ENCODE assay signal across 8 mouse cellular contexts in the genomic region with DNA sequence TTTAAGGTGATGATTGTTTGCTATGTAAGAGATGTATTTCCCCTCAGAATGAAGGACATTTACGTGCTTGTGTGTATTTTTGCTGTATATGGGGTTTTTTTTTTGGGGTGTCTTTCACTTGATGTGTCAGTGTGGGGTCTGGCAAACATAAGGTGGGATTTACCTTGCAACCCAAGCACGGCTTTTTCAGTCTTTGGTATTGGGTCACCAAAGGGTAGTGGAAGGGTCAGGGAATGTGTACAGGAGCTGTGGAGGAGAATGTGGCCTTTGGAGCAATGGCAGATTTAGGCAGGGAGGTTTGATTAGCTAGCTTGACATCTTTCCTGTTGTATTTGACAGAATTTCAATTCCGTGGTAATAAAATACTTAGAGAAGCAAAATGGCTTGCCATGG. TPM values are rescaled to one million over a fixed set of nuclear protein-coding genes. Genes with fewer than 3 reads are reported as not detected.
DNase-seq lines count a peak whose midpoint lies in the region; ATAC-seq lines count a peak whose summit lies in the region.

No protein-coding gene starts in this region.

- H3K27ac ChIP-seq in heart, embryonic 13.5 days (replicated peaks): peak overlapping the region; percentile 70
- H3K27ac ChIP-seq in embryonic facial prominence, embryonic 11.5 days (replicated peaks; ENCODE audit: low read depth, low read length): no peak overlapping the region
- H3K27ac ChIP-seq in hindbrain, embryonic 13.5 days: peak overlapping the region; percentile 91
- H3K27ac ChIP-seq in midbrain, embryonic 11.5 days (ENCODE audit: low read depth, low read length): peak overlapping the region; percentile 89

- peak overlapping the region; percentile 58 for H3K4me3 ChIP-seq in heart, embryonic 13.5 days
- H3K4me3 ChIP-seq in embryonic facial prominence, embryonic 11.5 days (ENCODE audit: low read depth, low read length): peak overlapping the region; percentile 21; the same call in 1 of the 2 replicates
- H3K4me3 ChIP-seq in hindbrain, embryonic 13.5 days: peak overlapping the region; percentile 50
- H3K4me3 ChIP-seq in midbrain, embryonic 11.5 days (ENCODE audit: low read depth, low read length): peak overlapping the region; percentile 39

- WGBS in heart, embryonic 13.5 days: 35% methylated on average over 3 of the region's 3 CpGs
- WGBS in embryonic facial prominence, embryonic 11.5 days: 33% methylated on average over 3 of the region's 3 CpGs
- 24% methylated on average over 3 of the region's 3 CpGs for WGBS in hindbrain, embryonic 13.5 days
- WGBS in midbrain, embryonic 11.5 days: 41% methylated on average over 3 of the region's 3 CpGs

- DNase-seq in heart, postnatal 14 days: no peak
- DNase-seq in embryonic facial prominence, embryonic 11.5 days (ENCODE audit: low spot score): no peak
- DNase-seq in midbrain, embryonic 11.5 days (ENCODE audit: low spot score, missing footprints): no peak
- DNase-seq in left cerebral cortex, adult 9 months (ENCODE audit: low spot score in 2 of 2): no peak
- DNase-seq in thymus, postnatal 25 days: no peak
- no peak for DNase-seq in MN1 (ENCODE audit: low spot score)

- H3K9ac ChIP-seq in heart, embryonic 13.5 days: peak overlapping the region; percentile 72
- 0 out of 2 replicates have a peak overlapping the region, but pooled peaks have one; percentile 7 for H3K9ac ChIP-seq in embryonic facial prominence, embryonic 11.5 days (replicated peaks; ENCODE audit: low read length)
- H3K9ac ChIP-seq in hindbrain, embryonic 13.5 days: peak overlapping the region; percentile 83
- peak overlapping the region; percentile 63 for H3K9ac ChIP-seq in midbrain, embryonic 11.5 days (ENCODE audit: low read length)

- no peaks in the 10 kb centered on the region for H3K27me3 ChIP-seq in heart, embryonic 13.5 days (replicated peaks)
- no peaks in the 10 kb centered on the region for H3K27me3 ChIP-seq in embryonic facial prominence, embryonic 11.5 days (ENCODE audit: control insufficient read depth, insufficient read depth, low read length)
- no peaks in the 10 kb centered on the region for H3K27me3 ChIP-seq in hindbrain, embryonic 13.5 days
- no peaks in the 10 kb centered on the region for H3K27me3 ChIP-seq in midbrain, embryonic 11.5 days (ENCODE audit: control insufficient read depth, insufficient read depth, low read length)

- H3K4me1 ChIP-seq in heart, embryonic 13.5 days: peaks cover 52% of the 10 kb centered on the region
- H3K4me1 ChIP-seq in embryonic facial prominence, embryonic 11.5 days (ENCODE audit: control insufficient read depth, insufficient read depth, low read length): no peaks in the 10 kb centered on the region
- H3K4me1 ChIP-seq in hindbrain, embryonic 13.5 days (replicated peaks): peaks cover 29% of the 10 kb centered on the region
- H3K4me1 ChIP-seq in midbrain, embryonic 11.5 days (ENCODE audit: control insufficient read depth, insufficient read depth, low read length): peaks cover 6% of the 10 kb centered on the region; the same call in 1 of the 2 replicates

- no peak for ATAC-seq in heart, embryonic 13.5 days (ENCODE audit: extremely low read depth, insufficient number of reproducible peaks, low FRiP score, low TSS enrichment)
- no peak for ATAC-seq in embryonic facial prominence, embryonic 11.5 days (replicated peaks; ENCODE audit: insufficient number of reproducible peaks, low FRiP score, low TSS enrichment, low read depth)
- no peak for ATAC-seq in hindbrain, embryonic 13.5 days (ENCODE audit: low FRiP score)
- ATAC-seq in midbrain, embryonic 11.5 days (ENCODE audit: low FRiP score): peak; percentile 20; the same call in 1 of the 2 replicates

- H3K9me3 ChIP-seq in heart, embryonic 13.5 days: no peaks in the 10 kb centered on the region
- H3K9me3 ChIP-seq in embryonic facial prominence, embryonic 11.5 days (replicated peaks; ENCODE audit: control insufficient read depth, low read length): no peaks in the 10 kb centered on the region
- H3K9me3 ChIP-seq in hindbrain, embryonic 13.5 days: no peaks in the 10 kb centered on the region
- H3K9me3 ChIP-seq in midbrain, embryonic 11.5 days (ENCODE audit: control insufficient read depth, low read length): no peaks in the 10 kb centered on the region

- peak overlapping the region; percentile 70 for H3K4me2 ChIP-seq in heart, embryonic 13.5 days
- H3K4me2 ChIP-seq in embryonic facial prominence, embryonic 11.5 days (ENCODE audit: low read depth, low read length): peak overlapping the region; percentile 39; the same call in 1 of the 2 replicates
- peak overlapping the region; percentile 78 for H3K4me2 ChIP-seq in hindbrain, embryonic 13.5 days
- H3K4me2 ChIP-seq in midbrain, embryonic 11.5 days: peak overlapping the region; percentile 42

- intact Hi-C loops in heart, postnatal 14 days (cut with DNase I): loop anchor here (5.0 kb wide), 1 partner anchor 46 kb away; no protein-coding TSS in a partner anchor

- H3K36me3 ChIP-seq in heart, embryonic 13.5 days: no peaks in the 10 kb centered on the region
- H3K36me3 ChIP-seq in embryonic facial prominence, embryonic 11.5 days (replicated peaks; ENCODE audit: control insufficient read depth, insufficient read depth, low read depth, low read length): no peaks in the 10 kb centered on the region
- H3K36me3 ChIP-seq in hindbrain, embryonic 13.5 days: no peaks in the 10 kb centered on the region
- no peaks in the 10 kb centered on the region for H3K36me3 ChIP-seq in midbrain, embryonic 11.5 days (ENCODE audit: control insufficient read depth, insufficient read depth, low read length)

RNA-seq across cellular contexts. Expression of gene Clasp2, which starts 52.2 kb away (rescaled TPM):
- polyA plus RNA-seq in heart, embryonic 13.5 days (2015; fragmentation: Nextera tagmentation; extraction: Ambion mirVana): 20.3 and 21.0 TPM in 2 replicates
- 10 to 100 TPM; 49.1 to 50.3 TPM for total RNA-seq in heart, postnatal 14 days (2021)
- 30.2 and 34.2 TPM in 2 replicates for polyA plus RNA-seq in embryonic facial prominence, embryonic 11.5 days (2014; fragmentation: Nextera tagmentation; extraction: Ambion mirVana)
- polyA plus RNA-seq in hindbrain, embryonic 13.5 days (2015; fragmentation: Nextera tagmentation; extraction: Ambion mirVana): 113 and 117 TPM in 2 replicates
- 51.4 and 53.2 TPM in 2 replicates for polyA plus RNA-seq in midbrain, embryonic 11.5 days (2014; fragmentation: Nextera tagmentation; extraction: Ambion mirVana)

Comparison
In these comparisons a context has a peak if more than half of its experiments do, and no peak if none do; other contexts are left out.
1. H3K9ac ChIP-seq: peak in every context shown above with its lines; median percentile 83 in hindbrain, embryonic 13.5 days; 72 in heart, embryonic 13.5 days; 63 in midbrain, embryonic 11.5 days; 7 in embryonic facial prominence, embryonic 11.5 days.